Mouse (Mus musculus) urinary bladder, postnatal 10 days (tissue): Measurements from ENCODE around the gene Plin2.
"Not testable (repeated sequence)": the region's sequence is repeated elsewhere in the genome, so short reads cannot be mapped to it uniquely, and the experiment has no call there.

Experiments used
- DNase-seq: peaks from one replicate; pipeline ENCODE4 v3.0.0; 2022; ENCODE audit warnings: low spot score

Gene Plin2

GRCm38 (mm10) chr4:86683280-86683679, 13.4 kb upstream of the Plin2 start:
- DNase-seq, result no peak

- DNase-seq, result no peak
Measured at GRCm38 (mm10) chr4:86681846-86682245, 12.0 kb upstream of the Plin2 start.

- no peak for DNase-seq
Measured at GRCm38 (mm10) chr4:86681421-86681820, 11.6 kb upstream of the Plin2 start.

GRCm38 (mm10) chr4:86679686-86680085, 9.8 kb upstream of the Plin2 start:
- no peak for DNase-seq

GRCm38 (mm10) chr4:86676756-86677155, 6.9 kb upstream of the Plin2 start:
- DNase-seq, result no peak

GRCm38 (mm10) chr4:86674739-86675138, 4.9 kb upstream of the Plin2 start:
- DNase-seq, result not testable (repeated sequence)

- DNase-seq, result not testable (repeated sequence)
Measured at GRCm38 (mm10) chr4:86674150-86674549, 4.3 kb upstream of the Plin2 start.

GRCm38 (mm10) chr4:86672450-86672849, 2.6 kb upstream of the Plin2 start:
- no peak for DNase-seq

- DNase-seq, result no peak
Measured at GRCm38 (mm10) chr4:86671803-86672202, 1.9 kb upstream of the Plin2 start.

- no peak for DNase-seq
Measured at GRCm38 (mm10) chr4:86670582-86671306, 884 bp upstream of the Plin2 start.

- DNase-seq, result not testable (repeated sequence)
Measured at GRCm38 (mm10) chr4:86669241-86669753, 563 bp downstream of the Plin2 start.

GRCm38 (mm10) chr4:86668290-86669000, 1.4 kb downstream of the Plin2 start:
- DNase-seq, result no peak

GRCm38 (mm10) chr4:86665596-86665995, 4.3 kb downstream of the Plin2 start:
- no peak for DNase-seq

- DNase-seq, result no peak
Measured at GRCm38 (mm10) chr4:86663919-86664318, 5.9 kb downstream of the Plin2 start.

GRCm38 (mm10) chr4:86657176-86657575, 12.7 kb downstream of the Plin2 start:
- no peak for DNase-seq

- not testable (repeated sequence) for DNase-seq
Measured at GRCm38 (mm10) chr4:86656410-86656809, 13.4 kb downstream of the Plin2 start.

GRCm38 (mm10) chr4:86651686-86652384, 18.0 kb downstream of the Plin2 start:
- no peak for DNase-seq

- not testable (repeated sequence) for DNase-seq
Measured at GRCm38 (mm10) chr4:86648394-86648793, 21.5 kb downstream of the Plin2 start.

- DNase-seq, result not testable (repeated sequence)
Measured at GRCm38 (mm10) chr4:86637561-86637960, 32.3 kb downstream of the Plin2 start.

GRCm38 (mm10) chr4:86634873-86635272, 35.0 kb downstream of the Plin2 start:
- not testable (repeated sequence) for DNase-seq

GRCm38 (mm10) chr4:86634312-86634711, 35.5 kb downstream of the Plin2 start:
- not testable (repeated sequence) for DNase-seq

GRCm38 (mm10) chr4:86632556-86632955, 37.3 kb downstream of the Plin2 start:
- not testable (repeated sequence) for DNase-seq

- no peak for DNase-seq
Measured at GRCm38 (mm10) chr4:86631831-86632230, 38.0 kb downstream of the Plin2 start.
